Mouse (Mus musculus) MN1 (cell line): ENCODE data around the gene Cdk20.

Experiments used
- DNase-seq: peaks from one replicate; pipeline ENCODE4 v3.0.0-alpha.2; 2016; ENCODE audit warnings: low spot score

Cdk20 gene

DNA sequence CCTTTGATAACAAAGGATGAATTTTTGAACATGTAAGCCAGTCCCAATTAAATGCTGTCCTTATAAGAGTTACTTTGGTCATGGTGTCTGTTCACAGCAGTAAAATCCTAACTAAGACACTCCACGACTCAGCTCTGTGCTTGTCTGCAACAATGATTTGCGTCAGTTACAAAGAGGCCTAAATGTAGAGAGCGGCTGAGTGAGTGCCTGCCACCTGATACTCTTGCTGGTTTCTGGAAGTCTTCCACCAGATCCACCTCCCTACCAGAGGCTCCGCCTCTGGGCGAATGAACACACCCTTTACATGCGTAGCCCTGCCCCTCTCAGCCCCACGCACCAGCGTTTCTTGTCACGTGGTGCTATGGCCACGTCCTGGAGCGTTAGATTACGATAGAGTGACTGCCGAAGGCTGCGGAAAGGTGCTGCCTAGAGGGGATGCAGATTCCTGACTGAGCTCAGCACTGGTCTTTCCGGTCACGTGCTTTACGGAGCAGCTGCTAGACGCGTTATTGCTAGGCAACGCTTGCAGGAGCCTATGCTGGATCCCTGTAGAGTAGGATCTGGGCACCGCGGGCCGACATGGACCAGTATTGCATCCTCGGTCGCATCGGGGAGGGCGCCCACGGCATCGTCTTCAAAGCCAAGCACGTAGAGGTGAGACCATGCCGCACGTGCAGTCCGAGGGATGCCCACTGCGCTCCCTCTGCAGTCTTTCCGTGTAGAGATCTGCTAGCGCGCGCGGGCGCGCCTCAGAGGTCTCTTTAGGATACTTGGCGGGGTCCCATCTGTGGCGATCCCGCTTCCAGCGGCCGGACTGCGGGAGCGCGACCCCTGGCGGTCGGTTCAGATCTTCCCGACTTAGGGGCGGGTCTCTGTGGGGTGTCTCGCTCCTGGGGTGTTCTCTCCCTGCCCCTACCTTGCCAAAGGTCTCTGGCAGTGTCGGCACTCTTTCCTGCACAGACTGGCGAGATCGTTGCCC lies at the start of gene Cdk20:
Gene Cdk20 (plus strand): TSS at position 298 of the 979 bp plus-strand sequence.
- peak; percentile 93 for DNase-seq

- no peak for DNase-seq
Observed at GRCm38 (mm10) chr13:64384937-64385336, 47.2 kb upstream of the Cdk20 start.

GRCm38 (mm10) chr13:64386048-64386447 lies 46.1 kb upstream of the Cdk20 start:
- no peak for DNase-seq

DNA sequence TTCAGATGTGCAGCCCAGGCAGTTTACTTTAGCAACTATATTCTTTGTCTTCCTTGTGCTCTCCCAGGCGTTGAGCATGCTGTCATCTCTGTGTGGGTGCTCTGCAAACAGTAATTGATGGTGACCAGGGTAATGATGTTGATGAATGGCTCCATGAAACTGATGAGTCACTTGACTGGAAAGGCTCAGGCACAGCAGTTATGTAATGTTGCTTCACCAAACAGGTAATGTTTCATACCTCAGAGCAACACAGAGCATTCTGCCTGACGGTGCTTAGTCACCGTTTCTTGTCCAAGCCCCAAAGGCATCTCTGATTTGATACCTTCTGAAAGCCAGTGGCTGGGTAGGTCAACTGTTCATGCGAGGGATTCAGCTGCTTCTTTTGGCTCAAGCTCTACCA lies 43.7 kb upstream of the Cdk20 start:
- DNase-seq: no peak

DNA sequence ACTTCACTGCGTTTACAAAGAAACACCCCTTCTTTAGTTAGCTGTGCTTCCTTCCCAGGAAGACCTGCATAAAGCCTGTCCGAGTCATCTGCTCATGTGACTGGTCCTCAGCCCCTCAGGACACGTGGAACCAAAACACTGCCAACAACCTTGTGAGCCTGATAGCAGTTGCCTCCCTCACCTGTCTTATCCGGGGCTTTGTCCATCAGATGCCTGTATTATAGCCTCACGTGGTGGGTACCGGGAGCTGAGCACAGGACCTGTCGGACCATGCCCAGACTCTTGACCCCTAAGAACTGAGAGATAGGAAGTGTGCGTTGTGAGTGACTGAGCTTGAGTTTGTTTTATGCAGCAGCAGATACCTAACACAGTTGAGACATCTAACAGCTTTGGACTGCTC lies 35.1 kb upstream of the Cdk20 start:
- no peak for DNase-seq

DNA sequence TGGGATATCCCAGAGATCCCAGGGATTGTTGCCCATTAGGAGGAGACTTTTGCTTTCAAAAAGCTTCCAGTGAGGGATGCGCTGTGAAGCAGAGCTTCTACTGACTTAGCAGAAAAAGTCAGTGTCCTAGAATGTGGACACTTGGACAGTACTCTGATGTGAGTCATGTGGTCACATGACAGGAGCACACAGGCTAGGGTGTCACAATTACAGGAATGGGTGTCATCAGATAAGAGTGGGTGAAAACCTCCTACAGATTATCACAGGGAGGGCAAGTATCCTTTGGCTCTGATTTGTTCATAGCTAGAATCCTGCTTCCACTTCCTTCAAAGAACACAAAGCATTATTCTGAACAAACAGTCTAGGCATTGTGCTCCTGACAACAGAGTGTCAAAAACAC lies 34.0 kb upstream of the Cdk20 start:
- DNase-seq: no peak

GRCm38 (mm10) chr13:64399906-64400305 lies 32.2 kb upstream of the Cdk20 start:
- no peak for DNase-seq

GRCm38 (mm10) chr13:64400801-64401361 lies 31.2 kb upstream of the Cdk20 start:
- DNase-seq: no peak

- DNase-seq: no peak
Observed at GRCm38 (mm10) chr13:64402006-64402405, 30.1 kb upstream of the Cdk20 start.

DNA sequence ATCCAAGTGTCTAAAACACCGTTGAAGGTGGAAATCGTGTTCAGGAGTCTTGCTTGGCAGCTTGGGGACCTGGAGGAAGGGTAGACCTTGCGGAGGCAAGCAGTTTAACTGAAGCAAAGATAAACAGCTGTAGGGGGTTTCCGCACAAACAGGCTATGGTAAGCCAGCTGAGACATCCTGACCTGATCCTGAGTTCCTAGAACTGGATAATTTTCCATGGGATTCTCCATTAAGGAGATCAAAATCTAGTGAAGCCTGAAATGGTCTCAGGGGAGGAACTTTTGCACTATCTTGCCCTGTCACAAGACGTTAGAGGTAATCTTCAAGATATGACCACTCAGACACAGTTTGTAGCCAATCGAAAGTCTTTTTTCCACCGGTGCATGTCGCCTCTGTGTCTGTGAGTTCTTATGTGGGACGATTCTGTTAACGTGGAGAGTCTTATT lies 29.6 kb upstream of the Cdk20 start:
- DNase-seq: no peak

DNA sequence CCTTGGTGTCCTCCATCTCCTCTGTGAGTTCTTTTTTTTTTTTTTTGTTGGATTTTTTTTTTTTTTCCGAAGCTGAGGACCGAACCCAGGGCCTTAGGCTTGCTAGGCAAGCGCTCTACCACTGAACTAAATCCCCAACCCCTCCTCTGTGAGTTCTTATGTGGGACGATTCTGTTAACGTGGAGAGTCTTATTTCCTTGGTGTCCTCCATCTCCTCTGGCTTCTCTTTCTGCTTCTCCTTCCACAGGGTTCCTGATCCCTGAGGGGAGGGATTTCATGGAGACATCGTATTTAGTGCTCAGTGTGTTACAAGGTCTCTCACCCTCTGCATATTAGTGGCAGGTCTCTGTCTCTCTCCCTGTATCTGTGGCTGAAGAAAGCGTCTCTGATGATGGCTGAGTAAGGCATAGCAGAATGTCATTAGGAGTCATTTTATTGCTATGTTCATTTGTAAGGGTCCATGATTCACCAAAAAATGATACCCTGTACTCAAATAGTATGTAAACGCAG lies 29.1 kb upstream of the Cdk20 start:
- DNase-seq: no peak

DNA sequence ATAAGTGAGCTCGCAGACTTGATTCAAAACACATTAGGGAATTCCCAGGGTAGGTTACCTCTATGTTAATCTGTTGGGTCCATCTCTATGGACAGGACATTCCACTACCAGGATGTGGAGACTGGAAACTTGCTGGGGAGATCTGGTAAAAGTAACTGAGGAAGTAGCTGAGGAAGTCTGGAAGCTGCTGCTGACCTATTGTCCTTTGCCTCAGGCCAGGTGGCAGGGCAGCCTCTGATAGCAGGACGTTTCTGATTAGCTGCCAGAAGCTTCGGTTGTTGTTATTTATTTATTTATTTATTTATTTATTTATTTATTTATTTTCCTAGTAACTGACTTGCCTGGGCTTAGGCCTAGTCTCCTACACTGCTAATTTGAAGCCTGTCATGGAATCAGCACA lies 28.6 kb upstream of the Cdk20 start:
- no peak for DNase-seq

DNA sequence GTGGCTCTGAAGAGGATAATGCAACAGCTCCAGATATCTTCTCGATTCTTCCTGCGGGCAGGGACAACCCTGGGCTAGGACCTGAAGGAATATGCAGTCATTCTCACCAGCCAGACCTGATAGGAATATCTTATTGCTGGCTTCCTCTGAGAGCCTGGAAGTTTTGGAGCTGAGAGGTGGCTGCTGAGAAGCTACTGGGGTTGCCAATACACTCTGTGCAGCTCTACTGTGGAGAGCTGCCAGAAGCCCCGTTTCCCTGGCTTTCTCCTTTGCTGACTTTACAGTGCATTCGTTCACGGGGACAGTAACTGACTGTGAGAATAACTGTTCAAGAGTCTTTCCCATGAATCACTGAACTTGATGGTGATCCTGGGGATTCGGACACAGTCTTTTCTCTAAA lies 26.6 kb upstream of the Cdk20 start:
- no peak for DNase-seq

GRCm38 (mm10) chr13:64407992-64408391 lies 24.1 kb upstream of the Cdk20 start:
- no peak for DNase-seq

DNA sequence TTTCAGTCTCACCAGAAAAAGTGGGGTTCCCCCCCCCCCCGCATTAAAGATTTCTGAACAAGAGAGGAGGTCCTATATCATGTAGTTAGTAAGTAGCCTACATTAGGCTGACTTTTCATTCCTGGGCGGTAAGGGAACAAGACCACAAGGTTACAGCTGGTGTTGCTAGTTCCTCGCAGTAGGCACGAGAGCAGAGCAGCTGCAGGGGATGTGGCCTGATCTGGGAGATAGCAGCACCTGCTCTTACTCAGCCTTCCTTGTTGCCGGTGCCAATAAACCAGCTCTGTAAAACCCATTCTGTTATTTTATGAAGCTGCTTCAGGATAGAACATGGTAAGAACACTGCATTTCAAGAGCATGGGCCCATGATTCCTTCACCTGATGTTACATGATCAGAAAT lies 21.5 kb upstream of the Cdk20 start:
- DNase-seq: peak; percentile 15

GRCm38 (mm10) chr13:64411282-64411681 lies 20.8 kb upstream of the Cdk20 start:
- no peak for DNase-seq

GRCm38 (mm10) chr13:64412752-64413257 lies 19.3 kb upstream of the Cdk20 start:
- no peak for DNase-seq

DNA sequence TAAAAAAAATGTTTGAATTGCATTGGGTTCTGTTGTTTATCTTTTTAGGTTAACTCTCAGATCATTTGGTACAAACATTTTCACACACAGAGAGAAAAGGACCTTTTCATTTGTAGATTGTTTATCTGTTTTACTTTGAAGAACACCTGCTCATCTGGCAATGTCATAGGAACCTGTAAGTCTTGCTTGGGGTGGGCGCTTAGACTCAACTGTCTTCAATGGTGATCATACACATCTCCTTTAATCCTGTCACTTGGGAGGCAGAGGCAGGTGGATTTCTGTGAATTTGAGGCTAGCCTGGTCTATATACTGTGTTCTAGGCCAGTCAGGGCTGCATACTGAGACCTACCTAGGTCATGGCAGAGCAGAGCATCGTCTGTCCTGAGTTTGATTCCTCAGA lies 16.5 kb upstream of the Cdk20 start:
- DNase-seq: no peak

- DNase-seq: peak; percentile 86
Observed at GRCm38 (mm10) chr13:64416955-64417601, 15.0 kb upstream of the Cdk20 start.

- DNase-seq: no peak
Observed at GRCm38 (mm10) chr13:64420847-64421246, 11.3 kb upstream of the Cdk20 start.

- DNase-seq: no peak
Observed at GRCm38 (mm10) chr13:64421386-64421785, 10.7 kb upstream of the Cdk20 start.

DNA sequence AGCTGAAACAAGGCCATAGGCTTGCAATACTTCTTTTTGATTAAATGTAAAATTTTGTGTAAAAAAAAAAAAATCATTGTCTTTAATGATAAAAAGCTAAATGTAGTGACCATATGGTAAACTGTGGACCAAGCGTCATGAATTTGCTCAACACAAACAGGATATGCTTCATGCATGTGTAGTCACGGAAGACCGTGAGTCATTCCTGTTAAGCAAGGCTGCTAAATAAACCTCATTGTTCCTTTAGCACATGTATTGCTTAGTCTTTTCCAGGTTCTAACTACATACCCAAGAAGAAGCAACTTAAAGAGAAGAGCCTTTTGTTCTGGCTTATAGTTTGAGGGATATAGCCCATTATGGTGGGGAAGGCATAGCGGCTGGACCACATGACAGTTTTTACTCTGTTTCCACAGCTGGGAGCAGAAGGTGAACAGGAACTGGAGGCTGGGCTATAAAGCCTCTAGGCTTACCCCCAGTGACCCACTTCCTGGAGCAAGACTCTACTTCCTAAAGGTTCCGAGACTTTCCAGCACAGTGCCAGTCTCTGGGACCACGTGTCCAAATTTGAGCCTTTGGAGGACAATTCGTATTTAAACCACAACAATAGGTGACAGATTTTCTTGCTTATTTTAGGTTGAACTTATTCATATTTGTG lies 10.0 kb upstream of the Cdk20 start:
- no peak for DNase-seq
